Mouse (Mus musculus) heart, embryonic 15.5 days (tissue): Measurements from ENCODE around the gene Fis1. TPM values are rescaled to one million over a fixed set of nuclear protein-coding genes. Genes with fewer than 3 reads are reported as not detected.
A peak's percentile ranks its signal among the peaks of the same experiment; 100 is the strongest.

Source experiments
- ATAC-seq: fragments of 200-750 bp; cut with Nextera tagmentation; replicated peaks from 2 replicates; pipeline ENCODE4 v1.8.0; 2017; ENCODE audit warnings: low read depth, moderate TSS enrichment; ENCODE audit not compliant: insufficient number of reproducible peaks, insufficient read depth, low FRiP score
- H3K27ac ChIP-seq: fragments of 300-500 bp; sonication (generic); 2 replicates; pipeline ENCODE4 v1.5.1; 2015; ENCODE audit warnings: mild to moderate bottlenecking, inconsistent platforms
- H3K27me3 ChIP-seq: fragments of 300-500 bp; sonication (generic); 2 replicates; pipeline ENCODE4 v1.6.1; 2015; ENCODE audit warnings: inconsistent platforms
- H3K36me3 ChIP-seq: fragments of 300-500 bp; sonication (generic); 2 replicates; pipeline ENCODE4 v1.6.1; 2015; ENCODE audit warnings: mild to moderate bottlenecking, inconsistent platforms
- H3K4me1 ChIP-seq: fragments of 300-500 bp; sonication (generic); replicated peaks from 2 replicates; pipeline ENCODE4 v1.6.1; 2015; ENCODE audit warnings: inconsistent platforms
- H3K4me2 ChIP-seq: fragments of 300-500 bp; sonication (generic); 2 replicates; pipeline ENCODE4 v1.6.1; 2015; ENCODE audit warnings: inconsistent platforms, mild to moderate bottlenecking, moderate library complexity
- H3K4me3 ChIP-seq: fragments of 300-500 bp; sonication (generic); 2 replicates; pipeline ENCODE4 v1.5.1; 2015; ENCODE audit warnings: mild to moderate bottlenecking, inconsistent platforms
- H3K9ac ChIP-seq: fragments of 300-500 bp; sonication (generic); 2 replicates; pipeline ENCODE4 v1.6.1; 2015; ENCODE audit warnings: mild to moderate bottlenecking, inconsistent platforms
- H3K9me3 ChIP-seq: fragments of 300-500 bp; sonication (generic); replicated peaks from 2 replicates; pipeline ENCODE4 v1.6.1; 2016; ENCODE audit warnings: inconsistent platforms
- WGBS: fragments of 180-500 bp; shearing (Covaris S2); methylation state at CpG from one replicate; pipeline ENCODE4 v1.1.7; 2015; ENCODE audit warnings: mixed read lengths; 5-methylcytosine and 5-hydroxymethylcytosine counted together
- microRNA counts: library from miRNA; unstranded; fragments of <30 nt; microRNA quantifications from one replicate; lab custom pipeline; 2016
- microRNA-seq: library from miRNA; unstranded; fragments of <30 nt; microRNA quantifications from one replicate; pipeline ENCODE4, GENCODE M21; 2016
- polyA plus RNA-seq: library from polyadenylated mRNA; unstranded; fragments of >200 nt; fragmentation: Nextera tagmentation; extraction: Ambion mirVana; gene quantifications from 2 replicates; pipeline ENCODE4 v1.2.1, GENCODE M21; 2015

The Fis1 gene
- polyA plus RNA-seq, 1 experiment from 2014 or later: 221 TPM

- H3K4me3 ChIP-seq: no peak overlapping the region
- no peak overlapping the region for H3K4me2 ChIP-seq
- H3K27ac ChIP-seq: no peak overlapping the region
- no peak for ATAC-seq
- peaks cover 4% of the 10 kb centered on the region; the same call in 1 of the 2 replicates for H3K36me3 ChIP-seq
- no peaks in the 10 kb centered on the region for H3K27me3 ChIP-seq
- no peaks in the 10 kb centered on the region; the same call in 1 of the 2 replicates for H3K4me1 ChIP-seq
- 92% methylated on average over 2 of the region's 2 CpGs for WGBS
- no peak overlapping the region for H3K9ac ChIP-seq
- no peaks in the 10 kb centered on the region for H3K9me3 ChIP-seq
These were observed 47.5 kb downstream of the Fis1 start for GRCm38 (mm10) chr5:137000612-137001011.

- no peaks in the 10 kb centered on the region for H3K9me3 ChIP-seq
- 42% methylated on average over 8 of the region's 8 CpGs for WGBS
- H3K4me1 ChIP-seq: 0 out of 2 replicates have a peak, but pooled peaks cover 2% of the 10 kb centered on the region
- H3K36me3 ChIP-seq: no peaks in the 10 kb centered on the region
- H3K9ac ChIP-seq: no peak overlapping the region
- H3K27me3 ChIP-seq: no peaks in the 10 kb centered on the region; the same call in 1 of the 2 replicates
- H3K4me3 ChIP-seq: no peak overlapping the region
- no peak overlapping the region for H3K4me2 ChIP-seq
- no peak for ATAC-seq
- H3K27ac ChIP-seq: no peak overlapping the region
These were observed 54.2 kb downstream of the Fis1 start for GRCm38 (mm10) chr5:137007276-137007675.

- Histone ChIP-seq H3K9me3 (no peaks in the 10 kb centered on the region), H3K4me2 (no peak overlapping the region), H3K4me1 (0 out of 2 replicates have a peak, but pooled peaks cover 2% of the 10 kb centered on the region), H3K36me3 (no peaks in the 10 kb centered on the region), H3K4me3 (no peak overlapping the region), H3K27ac (no peak overlapping the region), H3K27me3 (no peaks in the 10 kb centered on the region; the same call in 1 of the 2 replicates), H3K9ac (no peak overlapping the region)
- 24% methylated on average over 3 of the region's 3 CpGs for WGBS
- no peak for ATAC-seq
These were observed 56.9 kb downstream of the Fis1 start for GRCm38 (mm10) chr5:137009988-137010387.

GRCm38 (mm10) chr5:137012401-137012950 lies 59.4 kb downstream of the Fis1 start:
- H3K9ac ChIP-seq: no peak overlapping the region
- H3K4me2 ChIP-seq: no peak overlapping the region
- H3K9me3 ChIP-seq: no peaks in the 10 kb centered on the region
- 69% methylated on average over 15 of the region's 15 CpGs for WGBS
- no peaks in the 10 kb centered on the region; the same call in 1 of the 2 replicates for H3K27me3 ChIP-seq
- no peaks in the 10 kb centered on the region for H3K36me3 ChIP-seq
- H3K4me3 ChIP-seq: no peak overlapping the region
- H3K4me1 ChIP-seq: no peaks in the 10 kb centered on the region
- ATAC-seq: no peak
- no peak overlapping the region for H3K27ac ChIP-seq

MicroRNAs encoded within 50 kb of the gene (microRNA counts, 519-probe panel; counts per million panel counts)
- not detected for microRNA mmu-miR-702 (lab: Ali Mortazavi, UCI)

Small RNA genes lying within 50 kb of the gene (microRNA-seq; reads per million reads assigned to microRNA genes)
- 26.1 reads per million, percentile 36 among the genes with 10 or more reads in this experiment for gene Mir702

Other genes with a start within 250 kb of the Fis1 start
- 13.9 and 19.7 TPM in 2 replicates for gene Col26a1, start 70.1 kb upstream of the Fis1 start, polyA plus RNA-seq
- 34.3 and 40.6 TPM in 2 replicates for gene Ift22, start 45.1 kb upstream of the Fis1 start, polyA plus RNA-seq
- gene Cldn15, start 13.3 kb downstream of the Fis1 start, polyA plus RNA-seq: 6.3 and 6.7 TPM in 2 replicates
- gene Plod3, start 33.7 kb downstream of the Fis1 start, polyA plus RNA-seq: 34.9 and 50.1 TPM in 2 replicates
- gene Znhit1, start 34.7 kb downstream of the Fis1 start, polyA plus RNA-seq: 79.5 and 79.9 TPM in 2 replicates
- gene Vgf, start 73.1 kb downstream of the Fis1 start, polyA plus RNA-seq: 0.10 TPM in 1 of 2 replicates, not detected in the other
- 120 and 132 TPM in 2 replicates for gene Ap1s1, start 92.9 kb downstream of the Fis1 start, polyA plus RNA-seq
- gene Serpine1, start 119.0 kb downstream of the Fis1 start, polyA plus RNA-seq: 1.3 and 1.4 TPM in 2 replicates
- gene Trim56, start 162.9 kb downstream of the Fis1 start, polyA plus RNA-seq: 6.5 and 9.4 TPM in 2 replicates
- not detected in 2 replicates for gene Muc3, start 196.0 kb downstream of the Fis1 start, polyA plus RNA-seq